Mouse (Mus musculus): ENCODE results near the gene Ms4a4b.

DNA sequence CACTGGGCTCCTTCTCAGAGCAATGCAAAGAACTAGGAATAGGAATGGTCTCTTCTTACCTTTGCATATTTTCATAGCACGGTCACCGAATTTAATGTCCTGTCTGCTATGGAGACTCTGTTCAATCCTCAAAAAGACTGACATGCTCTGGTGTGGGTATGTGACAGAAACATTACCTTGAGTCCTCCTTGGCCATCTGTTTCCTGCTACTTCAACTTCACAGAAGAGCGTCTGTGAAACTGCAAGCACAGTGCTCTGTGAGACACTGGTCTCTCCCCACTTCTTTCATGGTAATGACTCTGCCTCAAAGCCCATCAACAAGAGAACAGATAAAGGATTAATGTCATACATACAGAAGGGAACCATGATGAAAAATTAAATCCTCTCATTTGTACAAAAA is 41.0 kb downstream of the Ms4a4b start:
- TF ChIP-seq CTCF (IDR thresholded peaks at IDR 0.05; ENCODE audit: control insufficient read depth, insufficient read depth, low read length) (no peak), POLR2A (IDR thresholded peaks at IDR 0.05; ENCODE audit: borderline replicate concordance, control insufficient read depth, low read depth, low read length) (no peak)

Measured in bone marrow, adult 2 months (tissue).